Mouse (Mus musculus) hindbrain, postnatal 0 days (tissue): ENCODE results near the gene Neurl4. TPM values are rescaled to one million over a fixed set of nuclear protein-coding genes. Genes with fewer than 3 reads are reported as not detected.

Source experiments
- ATAC-seq: fragments of 200-750 bp; cut with Nextera tagmentation; 2 replicates; pipeline ENCODE4 v1.8.0; 2017; ENCODE audit warnings: mild to moderate bottlenecking, moderate TSS enrichment, moderate library complexity
- DNase-seq: peaks from one replicate; pipeline ENCODE4 v3.0.0-alpha.2; 2015; ENCODE audit warnings: low spot score
- H3K27ac ChIP-seq: fragments of 300-500 bp; sonication (generic); 2 replicates; pipeline ENCODE4 v1.5.1; 2014; ENCODE audit warnings: mild to moderate bottlenecking
- H3K27me3 ChIP-seq: fragments of 300-500 bp; sonication (generic); 2 replicates; pipeline ENCODE4 v1.6.1; 2014; ENCODE audit warnings: low read length, mixed read lengths; ENCODE audit not compliant: insufficient read depth
- H3K36me3 ChIP-seq: fragments of 300-500 bp; sonication (generic); 2 replicates; pipeline ENCODE4 v1.6.1; 2014; ENCODE audit warnings: low read length, mixed read lengths; ENCODE audit not compliant: insufficient read depth
- H3K4me1 ChIP-seq: fragments of 300-500 bp; sonication (generic); 2 replicates; pipeline ENCODE4 v1.6.1; 2014; ENCODE audit warnings: antibody characterized with exemption, low read length, mixed read lengths; ENCODE audit not compliant: insufficient read depth
- H3K4me2 ChIP-seq: fragments of 300-500 bp; sonication (generic); 2 replicates; pipeline ENCODE4 v1.6.1; 2014; ENCODE audit warnings: low read depth, mild to moderate bottlenecking, low read length, moderate library complexity, mixed read lengths
- H3K4me3 ChIP-seq: fragments of 300-500 bp; sonication (generic); 2 replicates; pipeline ENCODE4 v1.5.1; 2014; ENCODE audit warnings: low read length
- H3K9ac ChIP-seq: fragments of 300-500 bp; sonication (generic); replicated peaks from 2 replicates; pipeline ENCODE4 v1.6.1; 2014; ENCODE audit warnings: mild to moderate bottlenecking, low read length, moderate library complexity, mixed read lengths
- H3K9me3 ChIP-seq: fragments of 300-500 bp; sonication (generic); 2 replicates; pipeline ENCODE4 v1.6.1; 2016; ENCODE audit warnings: low read length, mixed read lengths
- CTCF ChIP-seq: IDR thresholded peaks from 2 replicates; pipeline ENCODE4 v1.5.1; 2016; ENCODE audit warnings: antibody characterized with exemption, control low read depth, low read depth
- WGBS: fragments of 180-500 bp; shearing (Covaris S2); extraction: QIAGEN DNeasy Blood & Tissue Kit; methylation state at CpG from one replicate; pipeline ENCODE4 v1.1.7; 2014; 5-methylcytosine and 5-hydroxymethylcytosine counted together
- polyA plus RNA-seq: library from polyadenylated mRNA; unstranded; fragments of >200 nt; fragmentation: Nextera tagmentation; extraction: Ambion mirVana; gene quantifications from 2 replicates; pipeline ENCODE4 v1.2.1, GENCODE M21; 2015
- total RNA-seq: library from RNA; depleted of rRNA; stranded (reverse); fragments of >200 nt; gene quantifications from 2 replicates; pipeline ENCODE4 v1.2.3, GENCODE M21; 2014

Neurl4 gene
- total and polyA plus RNA-seq, 2 experiments from 2014 or later: 11.9 to 118 TPM

DNA sequence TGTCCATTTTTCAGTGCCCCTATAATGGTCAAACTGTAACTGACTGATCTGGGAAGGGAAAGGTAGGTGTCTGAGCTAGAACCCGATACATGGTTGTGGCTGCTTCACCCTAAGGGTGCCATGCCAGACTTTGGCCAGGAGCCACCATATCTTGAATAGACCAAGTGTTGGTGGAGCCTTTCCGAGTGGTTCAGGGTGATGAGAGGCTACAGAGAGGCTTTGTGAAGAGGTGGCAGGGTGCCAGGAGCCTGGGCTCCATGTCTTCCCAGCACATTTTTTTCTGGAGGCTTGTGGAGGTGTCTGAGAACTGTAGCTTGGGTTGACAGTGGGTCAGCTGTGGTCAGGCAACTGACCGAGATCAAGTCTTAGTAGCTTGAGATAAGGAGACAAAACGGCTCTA is 9.4 kb upstream of the Neurl4 start:
- no peak for TF ChIP-seq CTCF
- no peak overlapping the region for H3K4me2 ChIP-seq
- ATAC-seq: 0 out of 2 replicates have a peak, but pooled peaks have one; percentile 15

DNA sequence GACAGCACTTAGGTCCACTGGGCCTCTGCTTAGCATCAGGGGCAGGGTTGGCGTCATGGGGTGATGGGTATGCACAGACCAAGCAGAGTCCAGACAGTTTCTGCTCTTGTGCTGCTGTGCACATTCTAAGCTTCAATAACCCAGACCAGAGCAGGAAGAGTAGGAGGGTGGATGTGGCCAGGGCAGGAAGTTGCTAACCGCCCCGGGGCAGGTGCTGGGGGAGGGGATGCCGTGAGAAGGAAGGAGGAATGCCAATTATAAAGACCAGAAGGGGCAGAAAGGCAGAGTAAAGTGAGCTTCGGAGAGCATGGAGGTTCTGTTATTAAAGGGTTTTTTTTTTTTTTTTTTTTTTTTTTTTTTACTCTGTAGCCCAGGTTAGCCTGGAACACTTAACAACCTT is 6.2 kb upstream of the Neurl4 start:
- peaks cover 9% of the 10 kb centered on the region for H3K4me1 ChIP-seq
- no peak for DNase-seq
- no peak for TF ChIP-seq CTCF

More for the DNA sequence above, 9.4 kb upstream of the Neurl4 start:
- Histone ChIP-seq H3K4me3 (no peak overlapping the region), H3K9me3 (no peaks in the 10 kb centered on the region), H3K4me1 (no peaks in the 10 kb centered on the region), H3K27me3 (no peaks in the 10 kb centered on the region), H3K36me3 (no peaks in the 10 kb centered on the region), H3K27ac (no peak overlapping the region), H3K9ac (no peak overlapping the region)
- WGBS: 52% methylated on average over 4 of the region's 4 CpGs
- DNase-seq: peak; percentile 48

DNA sequence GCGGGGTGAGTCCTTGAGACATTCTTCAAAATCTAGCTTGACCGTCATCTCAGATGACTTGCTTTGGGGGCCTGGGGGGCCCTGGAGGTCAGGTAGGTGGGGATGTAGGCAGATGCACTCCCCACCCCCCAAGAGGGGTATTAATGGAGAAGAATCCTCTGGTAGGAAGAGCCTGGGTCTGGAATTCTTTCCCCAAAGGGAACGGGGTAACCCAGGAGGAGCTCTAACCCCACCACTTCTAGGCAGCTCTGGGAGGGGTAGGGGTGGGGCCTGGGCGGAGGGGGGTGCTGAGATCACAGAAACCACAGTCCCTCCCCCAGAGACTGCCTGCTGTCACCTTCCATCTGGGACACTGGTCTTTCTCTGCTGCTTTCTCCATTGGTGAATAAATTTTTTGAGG is 5.6 kb upstream of the Neurl4 start, which contains the start of gene Acap1:
Gene Acap1 (minus strand): TSS at position 249 of the 400 bp plus-strand sequence.
- no peak for DNase-seq
- Histone ChIP-seq H3K36me3 (no peaks in the 10 kb centered on the region), H3K27me3 (no peaks in the 10 kb centered on the region), H3K9ac (no peak within 1 kb of the TSS), H3K4me3 (no peak within 1 kb of the TSS), H3K4me2 (no peak within 1 kb of the TSS), H3K4me1 (peaks cover 11% of the 10 kb centered on the region), H3K9me3 (no peaks in the 10 kb centered on the region), H3K27ac (no peak within 1 kb of the TSS)
- ATAC-seq: no peak
- TF ChIP-seq CTCF: no peak
- 75% methylated on average over 4 of the region's 4 CpGs for WGBS

More for the DNA sequence above, 6.2 kb upstream of the Neurl4 start:
- H3K36me3 ChIP-seq: no peaks in the 10 kb centered on the region
- no peaks in the 10 kb centered on the region for H3K9me3 ChIP-seq
- H3K4me3 ChIP-seq: no peak overlapping the region
- WGBS: 90% methylated on average over 5 of the region's 5 CpGs
- H3K27ac ChIP-seq: no peak overlapping the region
- H3K4me2 ChIP-seq: no peak overlapping the region
- H3K27me3 ChIP-seq: no peaks in the 10 kb centered on the region
- no peak overlapping the region for H3K9ac ChIP-seq
- no peak for ATAC-seq

DNA sequence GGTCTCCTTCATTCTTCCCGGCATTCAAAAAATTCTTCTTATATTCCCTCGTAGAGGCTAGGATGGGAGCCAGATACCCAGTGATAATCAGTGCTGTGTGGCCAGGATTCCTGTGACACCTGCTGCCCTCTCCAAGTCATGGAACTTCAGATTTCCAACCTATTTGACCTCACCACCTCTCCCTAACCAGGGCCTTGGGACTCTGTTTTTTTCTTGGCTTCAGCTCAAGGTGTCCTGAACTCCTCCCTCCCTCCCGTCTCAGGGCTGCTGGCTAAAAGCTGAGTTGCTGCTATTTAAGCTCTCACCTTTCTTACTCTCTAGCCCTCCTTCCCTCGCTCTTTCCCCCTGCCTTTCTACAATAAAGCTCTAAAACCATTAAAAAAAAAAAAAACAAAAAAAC is 1.0 kb upstream of the Neurl4 start:
- Histone ChIP-seq H3K9me3 (no peaks in the 10 kb centered on the region), H3K4me1 (peaks cover 17% of the 10 kb centered on the region), H3K27ac (0 out of 2 replicates have a peak overlapping the region, but pooled peaks have one; percentile 15), H3K9ac (peak overlapping the region; percentile 72; the same call in 1 of the 2 replicates), H3K4me3 (peak overlapping the region; percentile 63), H3K27me3 (no peaks in the 10 kb centered on the region), H3K36me3 (peaks cover 11% of the 10 kb centered on the region), H3K4me2 (peak overlapping the region; percentile 98)
- 26% methylated on average over 4 of the region's 4 CpGs for WGBS
- ATAC-seq: no peak
- TF ChIP-seq CTCF: no peak
- DNase-seq: peak; percentile 24

DNA sequence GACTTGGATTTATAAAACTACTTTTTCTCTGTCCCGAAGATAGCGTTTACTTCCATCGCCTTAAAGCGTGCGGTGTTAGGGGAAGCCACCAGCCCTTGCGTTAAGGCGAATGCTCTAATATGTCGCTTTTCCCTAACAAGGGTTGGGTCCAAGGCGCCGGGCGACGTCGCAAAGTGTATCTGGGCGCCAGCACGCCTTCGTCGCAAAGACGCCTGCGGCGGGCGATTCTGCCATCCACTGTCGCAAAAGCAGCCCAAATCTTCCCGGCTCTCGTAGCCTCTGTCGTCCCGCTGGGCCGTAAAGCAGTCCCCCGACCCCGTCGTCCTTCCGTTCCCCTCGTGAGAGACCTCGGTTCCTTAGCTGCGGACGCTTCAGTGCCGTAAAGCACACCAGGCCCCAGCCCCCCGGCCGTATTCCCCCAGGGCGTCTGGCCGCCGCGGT is 554 bp downstream of the Neurl4 start:
- DNase-seq (peak; percentile 99), ATAC-seq (peak; percentile 88)
- Histone ChIP-seq H3K36me3 (peaks cover 25% of the 10 kb centered on the region), H3K4me3 (peak overlapping the region; percentile 63), H3K9me3 (no peaks in the 10 kb centered on the region), H3K4me2 (peak overlapping the region; percentile 98), H3K9ac (peak overlapping the region; percentile 72), H3K27me3 (no peaks in the 10 kb centered on the region), H3K4me1 (peaks cover 17% of the 10 kb centered on the region), H3K27ac (peak overlapping the region; percentile 91)
- TF ChIP-seq CTCF: no peak
- under 1% methylated on average over 42 of the region's 42 CpGs for WGBS

DNA sequence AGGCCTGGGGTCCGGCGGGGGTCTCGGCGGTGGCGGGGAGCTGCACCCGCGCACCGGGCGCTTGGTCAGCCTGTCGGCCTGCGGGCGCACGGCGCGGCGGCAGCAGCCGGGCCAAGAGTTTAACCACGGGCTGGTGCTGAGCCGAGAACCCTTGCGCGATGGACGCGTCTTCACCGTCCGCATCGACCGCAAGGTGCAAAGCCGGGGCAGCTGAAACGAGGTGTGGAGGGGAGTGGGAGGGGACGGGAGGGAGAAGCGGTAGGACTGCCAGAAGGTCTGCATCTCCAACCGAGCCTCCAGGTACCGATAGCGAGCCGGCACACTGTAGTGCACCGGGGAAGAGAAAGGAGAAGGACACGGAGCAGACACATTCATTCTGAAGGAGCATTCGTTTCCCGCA is 1.1 kb downstream of the Neurl4 start:
- ATAC-seq: no peak; the same call in 1 of the 2 replicates
- DNase-seq: no peak
- H3K27me3 ChIP-seq: no peaks in the 10 kb centered on the region

DNA sequence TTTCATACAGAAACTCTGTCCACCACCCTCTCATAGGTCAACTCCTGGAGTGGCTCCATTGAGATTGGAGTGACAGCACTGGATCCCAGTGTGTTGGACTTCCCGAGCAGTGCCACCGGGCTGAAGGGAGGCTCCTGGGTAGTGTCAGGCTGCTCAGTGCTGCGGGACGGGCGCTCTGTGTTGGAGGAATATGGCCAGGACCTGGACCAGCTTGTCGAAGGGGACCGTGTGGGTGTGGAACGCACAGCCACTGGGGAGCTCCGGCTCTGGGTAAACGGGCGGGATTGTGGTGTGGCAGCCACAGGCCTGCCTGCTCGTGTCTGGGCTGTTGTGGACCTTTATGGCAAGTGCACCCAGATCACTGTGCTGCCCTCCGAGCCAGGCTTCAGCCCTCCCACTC is 2.1 kb downstream of the Neurl4 start:
- Histone ChIP-seq H3K4me3 (peak overlapping the region; percentile 63; the same call in 1 of the 2 replicates), H3K27me3 (no peaks in the 10 kb centered on the region), H3K4me2 (peak overlapping the region; percentile 98), H3K36me3 (peaks cover 40% of the 10 kb centered on the region), H3K9ac (peak overlapping the region; percentile 72; the same call in 1 of the 2 replicates), H3K27ac (no peak overlapping the region), H3K9me3 (no peaks in the 10 kb centered on the region), H3K4me1 (peaks cover 17% of the 10 kb centered on the region)
- no peak for TF ChIP-seq CTCF
- DNase-seq: no peak
- 86% methylated on average over 13 of the region's 13 CpGs for WGBS
- ATAC-seq: no peak

More for the DNA sequence above, 1.1 kb downstream of the Neurl4 start:
- under 1% methylated on average over 39 of the region's 39 CpGs for WGBS
- H3K36me3 ChIP-seq: peaks cover 30% of the 10 kb centered on the region
- peak overlapping the region; percentile 98 for H3K4me2 ChIP-seq
- peak overlapping the region; percentile 72 for H3K9ac ChIP-seq
- TF ChIP-seq CTCF: no peak
- H3K4me3 ChIP-seq: peak overlapping the region; percentile 63
- H3K9me3 ChIP-seq: no peaks in the 10 kb centered on the region
- peak overlapping the region; percentile 91 for H3K27ac ChIP-seq
- H3K4me1 ChIP-seq: peaks cover 17% of the 10 kb centered on the region
